Mouse (Mus musculus) heart, postnatal 0 days (tissue): ENCODE measurements at regions not wholly inside any gene's neighbourhood (a gene's known extent, or its start where the extent isn't known, plus 50 kb on each side); places are given as distances from the start of the nearest gene placed in this dataset.

Source experiments
- CTCF ChIP-seq: IDR thresholded peaks from 2 replicates; pipeline ENCODE4 v1.5.1; 2016; ENCODE audit warnings: antibody characterized with exemption, control low read depth, low read depth
- EP300 ChIP-seq: IDR thresholded peaks from 2 replicates; pipeline ENCODE4 v1.6.1; 2016; ENCODE audit warnings: antibody characterized with exemption, low read depth

DNA sequence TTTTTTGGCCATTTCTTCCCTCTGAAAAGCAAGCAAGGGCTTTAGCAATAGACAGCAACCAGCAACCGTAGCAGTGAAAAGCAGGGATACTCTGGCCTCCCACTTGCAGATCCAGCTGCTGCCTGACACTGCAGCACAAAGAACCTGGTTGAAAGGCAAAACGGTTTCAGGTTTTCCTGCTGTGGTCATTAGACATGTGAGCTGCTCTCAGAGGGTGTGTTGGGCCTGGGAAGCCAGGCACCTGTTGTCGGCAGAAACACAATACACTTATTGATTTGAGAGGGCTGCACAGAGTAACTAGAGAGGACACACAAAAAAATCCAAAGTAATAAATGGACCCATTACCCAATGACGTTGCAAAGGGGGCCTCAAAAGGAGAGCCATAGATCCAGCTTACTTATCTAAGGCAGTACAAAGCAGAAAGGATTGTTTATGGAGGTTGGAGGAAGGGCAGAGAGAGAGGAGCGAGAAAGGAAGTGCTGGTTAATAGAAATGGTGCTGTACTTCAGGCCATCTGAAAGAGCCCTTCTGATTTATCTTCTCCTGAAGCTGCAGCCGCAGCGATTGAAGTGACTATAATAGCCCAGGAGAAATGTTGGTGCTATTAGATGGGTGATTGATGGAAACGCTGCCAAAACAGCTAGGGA lies 495.4 kb upstream of the Acvr2a start:
- no peak for TF ChIP-seq EP300
- no peak for TF ChIP-seq CTCF
